ENCODE assay signal across 9 mouse cellular contexts in the genomic region with DNA sequence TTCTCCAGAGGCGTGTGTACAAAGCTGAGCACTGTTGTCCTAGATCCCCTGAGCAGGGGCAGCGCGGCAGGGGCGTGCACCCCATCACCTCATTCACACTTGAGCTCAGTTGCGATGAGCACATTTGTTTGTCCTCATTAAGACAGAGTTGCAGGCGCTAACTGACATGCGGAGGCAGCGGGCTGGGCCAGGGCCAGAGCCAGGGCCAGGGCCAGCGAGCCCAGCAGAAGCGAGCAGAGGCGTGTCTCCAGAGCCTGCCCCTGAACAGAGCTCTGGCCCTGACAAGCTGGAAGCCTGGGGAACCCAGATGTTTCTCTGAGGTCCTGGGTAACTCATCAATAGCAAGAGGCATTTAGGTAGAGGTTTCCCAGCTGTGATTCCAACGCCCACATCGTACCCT.
DNase-seq lines count a peak whose midpoint lies in the region; ATAC-seq and TF ChIP-seq lines count a peak whose summit lies in the region.
"Had no signal": no experiment of that assay in that cellular context is flagged by ENCODE, and none has a peak within 500 bp of the region (broad histone marks: within the 10 kb centered on the region; RNA-seq: fewer than 3 reads in every experiment).

No protein-coding gene starts in this region.

- no peaks in the 10 kb centered on the region for H3K9me3 ChIP-seq in forebrain, postnatal 0 days (ENCODE audit: low read length)
- no peaks in the 10 kb centered on the region for H3K9me3 ChIP-seq in forebrain, embryonic 10.5 days

- no peak for TF ChIP-seq CTCF in forebrain, postnatal 0 days (IDR thresholded peaks at IDR 0.05; ENCODE audit: low read depth)
- no peak for TF ChIP-seq CTCF in brain, embryonic 14.5 days (IDR thresholded peaks at IDR 0.05; ENCODE audit: borderline replicate concordance, extremely low read depth, insufficient read depth, insufficient read length)

- H3K27ac ChIP-seq in forebrain, postnatal 0 days (ENCODE audit: low read depth, low read length): no peak overlapping the region
- no peak overlapping the region for H3K27ac ChIP-seq in forebrain, embryonic 10.5 days

- no peak for ATAC-seq in forebrain, postnatal 0 days
- ATAC-seq in erythroid progenitor cell, adult 5-6 weeks (replicated peaks; ENCODE audit: low FRiP score, poor library complexity, severe bottlenecking): no peak

- 42% methylated on average over 13 of the region's 13 CpGs for whole genome bisulfite sequencing in forebrain, postnatal 0 days
- 85% methylated on average over 13 of the region's 13 CpGs for WGBS in forebrain, embryonic 10.5 days

- TF ChIP-seq POLR2A in brain, embryonic 14.5 days (IDR thresholded peaks at IDR 0.05; ENCODE audit: borderline replicate concordance, extremely low read depth, insufficient read depth, insufficient read length, poor library complexity, severe bottlenecking): no peak

- DNase-seq in forebrain, postnatal 0 days: no peak
- no peak for DNase-seq in forebrain, embryonic 10.5 days (ENCODE audit: extremely low spot score, low spot score)
- peak; percentile 73 for DNase-seq in brain, embryonic 14.5 days (ENCODE audit: low read depth)
- peak; percentile 46 to 49 for DNase-seq in heart, postnatal 36 days
- peak; percentile 55 for DNase-seq in lung, postnatal 36 days
- no peak for DNase-seq in natural killer cell, adult 2 months (ENCODE audit: low spot score in 2 of 2)
- no peak for DNase-seq in yolk sac, embryonic 10.5 days (ENCODE audit: low spot score)
- DNase-seq: adrenal gland, postnatal 36 days had no signal

- no peaks in the 10 kb centered on the region for H3K27me3 ChIP-seq in forebrain, postnatal 0 days (ENCODE audit: insufficient read depth, low read length)
- H3K27me3 ChIP-seq in forebrain, embryonic 10.5 days (ENCODE audit: poor library complexity, severe bottlenecking): no peaks in the 10 kb centered on the region

- 0 out of 2 replicates have a peak overlapping the region, but pooled peaks have one; percentile 37 for H3K4me2 ChIP-seq in forebrain, postnatal 0 days (ENCODE audit: low read depth)

- H3K4me1 ChIP-seq in forebrain, postnatal 0 days (ENCODE audit: insufficient read depth): peaks cover 7% of the 10 kb centered on the region
- peaks cover 10% of the 10 kb centered on the region for H3K4me1 ChIP-seq in forebrain, embryonic 10.5 days

- H3K9ac ChIP-seq in forebrain, postnatal 0 days: no peak overlapping the region

- H3K4me3 ChIP-seq in forebrain, postnatal 0 days (ENCODE audit: low read depth, low read length): no peak overlapping the region
- H3K4me3 ChIP-seq in forebrain, embryonic 10.5 days: no peak overlapping the region

- intact Hi-C loops in heart, postnatal 36 days (cut with DNase I): no loop called here

- H3K36me3 ChIP-seq in forebrain, postnatal 0 days (ENCODE audit: insufficient read depth): no peaks in the 10 kb centered on the region
- H3K36me3 ChIP-seq in forebrain, embryonic 10.5 days (replicated peaks): no peaks in the 10 kb centered on the region

Comparison
In these comparisons a context has a peak if more than half of its experiments do, and no peak if none do; other contexts are left out.
1. DNase-seq: peak in brain, embryonic 14.5 days (single experiment), heart, postnatal 36 days (2 of 2) and lung, postnatal 36 days (single experiment); none in forebrain, postnatal 0 days (single experiment), forebrain, embryonic 10.5 days (single experiment), natural killer cell, adult 2 months (0 of 2) and yolk sac, embryonic 10.5 days (single experiment).